Mouse (Mus musculus): ENCODE measurements around the gene Nxt2. TPM values are rescaled to one million over a fixed set of nuclear protein-coding genes. Genes with fewer than 3 reads are reported as not detected.
"Not testable (repeated sequence)": the region's sequence is repeated elsewhere in the genome, so short reads cannot be mapped to it uniquely, and the experiment has no call there.

Nxt2 gene
- polyA plus RNA-seq, 1 experiment from 2014 or later, result 13.9 TPM

- Histone ChIP-seq H3K27ac (replicated peaks; ENCODE audit: low read depth, low read length) (no peak overlapping the region), H3K4me3 (ENCODE audit: low read depth, low read length) (no peak overlapping the region), H3K9ac (replicated peaks; ENCODE audit: low read length) (no peak overlapping the region), H3K4me2 (ENCODE audit: low read depth, low read length) (no peak overlapping the region), H3K36me3 (replicated peaks; ENCODE audit: control insufficient read depth, insufficient read depth, low read depth, low read length) (no peaks in the 10 kb centered on the region), H3K9me3 (replicated peaks; ENCODE audit: control insufficient read depth, low read length) (no peaks in the 10 kb centered on the region), H3K4me1 (ENCODE audit: control insufficient read depth, insufficient read depth, low read length) (no peaks in the 10 kb centered on the region), H3K27me3 (ENCODE audit: control insufficient read depth, insufficient read depth, low read length) (0 out of 2 replicates have a peak, but pooled peaks cover 2% of the 10 kb centered on the region)
- ATAC-seq (replicated peaks; ENCODE audit: insufficient number of reproducible peaks, low FRiP score, low TSS enrichment, low read depth) (no peak), DNase-seq (ENCODE audit: low spot score) (peak; percentile 63)
- WGBS, result 10% methylated on average over 3 of the region's 3 CpGs
Observed at GRCm38 (mm10) chrX:142200295-142200694, 26.3 kb upstream of the Nxt2 start.

GRCm38 (mm10) chrX:142227398-142228054 lies 956 bp downstream of the Nxt2 start:
- Histone ChIP-seq H3K27ac (replicated peaks; ENCODE audit: low read depth, low read length) (0 out of 2 replicates have a peak overlapping the region, but pooled peaks have one; percentile 47), H3K9me3 (replicated peaks; ENCODE audit: control insufficient read depth, low read length) (no peaks in the 10 kb centered on the region), H3K4me2 (ENCODE audit: low read depth, low read length) (peak overlapping the region; percentile 34), H3K4me3 (ENCODE audit: low read depth, low read length) (peak overlapping the region; percentile 44), H3K36me3 (replicated peaks; ENCODE audit: control insufficient read depth, insufficient read depth, low read depth, low read length) (no peaks in the 10 kb centered on the region), H3K27me3 (ENCODE audit: control insufficient read depth, insufficient read depth, low read length) (no peaks in the 10 kb centered on the region), H3K4me1 (ENCODE audit: control insufficient read depth, insufficient read depth, low read length) (no peaks in the 10 kb centered on the region), H3K9ac (replicated peaks; ENCODE audit: low read length) (no peak overlapping the region)
- DNase-seq (ENCODE audit: low spot score) (peak; percentile 71), ATAC-seq (replicated peaks; ENCODE audit: insufficient number of reproducible peaks, low FRiP score, low TSS enrichment, low read depth) (peak; percentile 50)
- 19% methylated on average over 15 of the region's 15 CpGs for WGBS

GRCm38 (mm10) chrX:142228055-142228768 lies 1.6 kb downstream of the Nxt2 start:
- Histone ChIP-seq H3K36me3 (replicated peaks; ENCODE audit: control insufficient read depth, insufficient read depth, low read depth, low read length) (no peaks in the 10 kb centered on the region), H3K4me3 (ENCODE audit: low read depth, low read length) (peak overlapping the region; percentile 44), H3K4me1 (ENCODE audit: control insufficient read depth, insufficient read depth, low read length) (no peaks in the 10 kb centered on the region), H3K9ac (replicated peaks; ENCODE audit: low read length) (peak overlapping the region; percentile 37), H3K27ac (replicated peaks; ENCODE audit: low read depth, low read length) (0 out of 2 replicates have a peak overlapping the region, but pooled peaks have one; percentile 47), H3K27me3 (ENCODE audit: control insufficient read depth, insufficient read depth, low read length) (no peaks in the 10 kb centered on the region), H3K9me3 (replicated peaks; ENCODE audit: control insufficient read depth, low read length) (no peaks in the 10 kb centered on the region), H3K4me2 (ENCODE audit: low read depth, low read length) (peak overlapping the region; percentile 34)
- DNase-seq (ENCODE audit: low spot score) (peak; percentile 74), ATAC-seq (replicated peaks; ENCODE audit: insufficient number of reproducible peaks, low FRiP score, low TSS enrichment, low read depth) (peak; percentile 93)
- WGBS, result 22% methylated on average over 30 of the region's 42 CpGs

- H3K4me3 ChIP-seq (ENCODE audit: low read depth, low read length), result peak overlapping the region; percentile 44; the same call in 1 of the 2 replicates
- H3K4me2 ChIP-seq (ENCODE audit: low read depth, low read length), result 0 out of 2 replicates have a peak overlapping the region, but pooled peaks have one; percentile 13
- H3K9me3 ChIP-seq (replicated peaks; ENCODE audit: control insufficient read depth, low read length), result no peaks in the 10 kb centered on the region
- H3K36me3 ChIP-seq (replicated peaks; ENCODE audit: control insufficient read depth, insufficient read depth, low read depth, low read length), result no peaks in the 10 kb centered on the region
- H3K27me3 ChIP-seq (ENCODE audit: control insufficient read depth, insufficient read depth, low read length), result no peaks in the 10 kb centered on the region
- H3K9ac ChIP-seq (replicated peaks; ENCODE audit: low read length), result no peak overlapping the region
- no peak overlapping the region for H3K27ac ChIP-seq (replicated peaks; ENCODE audit: low read depth, low read length)
- WGBS, result 43% methylated on average over 7 of the region's 7 CpGs
- no peak for ATAC-seq (replicated peaks; ENCODE audit: insufficient number of reproducible peaks, low FRiP score, low TSS enrichment, low read depth)
- no peak for DNase-seq (ENCODE audit: low spot score)
- H3K4me1 ChIP-seq (ENCODE audit: control insufficient read depth, insufficient read depth, low read length), result no peaks in the 10 kb centered on the region
Observed at GRCm38 (mm10) chrX:142228769-142229158, 2.2 kb downstream of the Nxt2 start.

GRCm38 (mm10) chrX:142236146-142236545 lies 9.6 kb downstream of the Nxt2 start:
- ATAC-seq (replicated peaks; ENCODE audit: insufficient number of reproducible peaks, low FRiP score, low TSS enrichment, low read depth); H3K27me3 ChIP-seq (ENCODE audit: control insufficient read depth, insufficient read depth, low read length); H3K9ac ChIP-seq (replicated peaks; ENCODE audit: low read length); H3K27ac ChIP-seq (replicated peaks; ENCODE audit: low read depth, low read length); H3K36me3 ChIP-seq (replicated peaks; ENCODE audit: control insufficient read depth, insufficient read depth, low read depth, low read length); H3K4me3 ChIP-seq (ENCODE audit: low read depth, low read length); H3K4me1 ChIP-seq (ENCODE audit: control insufficient read depth, insufficient read depth, low read length); H3K4me2 ChIP-seq (ENCODE audit: low read depth, low read length); DNase-seq (ENCODE audit: low spot score); H3K9me3 ChIP-seq (replicated peaks; ENCODE audit: control insufficient read depth, low read length): not testable (repeated sequence)
- WGBS, result 50% methylated on average over 1 of the region's 1 CpGs

- WGBS, result 55% methylated on average over 2 of the region's 2 CpGs
- Histone ChIP-seq H3K36me3 (replicated peaks; ENCODE audit: control insufficient read depth, insufficient read depth, low read depth, low read length) (no peaks in the 10 kb centered on the region), H3K9ac (replicated peaks; ENCODE audit: low read length) (no peak overlapping the region), H3K27ac (replicated peaks; ENCODE audit: low read depth, low read length) (no peak overlapping the region), H3K4me1 (ENCODE audit: control insufficient read depth, insufficient read depth, low read length) (no peaks in the 10 kb centered on the region), H3K27me3 (ENCODE audit: control insufficient read depth, insufficient read depth, low read length) (no peaks in the 10 kb centered on the region), H3K4me3 (ENCODE audit: low read depth, low read length) (no peak overlapping the region), H3K9me3 (replicated peaks; ENCODE audit: control insufficient read depth, low read length) (no peaks in the 10 kb centered on the region), H3K4me2 (ENCODE audit: low read depth, low read length) (no peak overlapping the region)
- ATAC-seq (replicated peaks; ENCODE audit: insufficient number of reproducible peaks, low FRiP score, low TSS enrichment, low read depth), result no peak
- peak; percentile 13 for DNase-seq (ENCODE audit: low spot score)
Observed at GRCm38 (mm10) chrX:142237101-142237500, 10.5 kb downstream of the Nxt2 start.

- Histone ChIP-seq H3K4me1 (ENCODE audit: control insufficient read depth, insufficient read depth, low read length) (no peaks in the 10 kb centered on the region), H3K4me2 (ENCODE audit: low read depth, low read length) (no peak overlapping the region), H3K36me3 (replicated peaks; ENCODE audit: control insufficient read depth, insufficient read depth, low read depth, low read length) (no peaks in the 10 kb centered on the region), H3K4me3 (ENCODE audit: low read depth, low read length) (no peak overlapping the region), H3K9ac (replicated peaks; ENCODE audit: low read length) (no peak overlapping the region), H3K27ac (replicated peaks; ENCODE audit: low read depth, low read length) (no peak overlapping the region), H3K9me3 (replicated peaks; ENCODE audit: control insufficient read depth, low read length) (no peaks in the 10 kb centered on the region), H3K27me3 (ENCODE audit: control insufficient read depth, insufficient read depth, low read length) (no peaks in the 10 kb centered on the region)
- no peak for ATAC-seq (replicated peaks; ENCODE audit: insufficient number of reproducible peaks, low FRiP score, low TSS enrichment, low read depth)
- DNase-seq (ENCODE audit: low spot score), result no peak
- 77% methylated on average over 5 of the region's 5 CpGs for WGBS
Observed at GRCm38 (mm10) chrX:142245682-142246327, 19.2 kb downstream of the Nxt2 start.

Measured in embryonic facial prominence, embryonic 11.5 days (tissue).